Mouse (Mus musculus) cerebellum, adult 2 months (tissue): Measurements from ENCODE around the gene Atox1. TPM values are rescaled to one million over a fixed set of nuclear protein-coding genes. Genes with fewer than 3 reads are reported as not detected.

ENCODE experiments used
- DNase-seq, 2 experiments: peaks; one replicate each; pipeline ENCODE4 v3.0.0; 2021
- H3K27ac ChIP-seq: fragments of 200-500 bp; 2 replicates; pipeline ENCODE4 v1.5.1; 2012; ENCODE audit warnings: low read length, control low read depth, inconsistent platforms; ENCODE audit not compliant: insufficient read depth
- H3K27me3 ChIP-seq: fragments of 200-500 bp; 2 replicates; pipeline ENCODE4 v1.6.1; 2012; ENCODE audit warnings: inconsistent platforms, mild to moderate bottlenecking, low read length, moderate library complexity; ENCODE audit not compliant: control insufficient read depth, insufficient read depth
- H3K4me1 ChIP-seq: fragments of 200-500 bp; 2 replicates; pipeline ENCODE4 v1.6.1; 2011; ENCODE audit warnings: low read length; ENCODE audit not compliant: control insufficient read depth, insufficient read depth
- H3K4me3 ChIP-seq: fragments of 200-500 bp; replicated peaks from 2 replicates; pipeline ENCODE3; 2011; ENCODE audit warnings: mild to moderate bottlenecking, low read depth, low read length, control low read depth; ENCODE audit not compliant: insufficient read depth
- CTCF ChIP-seq: fragments of 200-500 bp; IDR thresholded peaks from 2 replicates; pipeline ENCODE4 v1.5.1; 2011; ENCODE audit warnings: low read depth, mild to moderate bottlenecking, control low read depth, low read length, moderate library complexity, borderline replicate concordance; ENCODE audit not compliant: insufficient read depth
- POLR2A ChIP-seq: fragments of 200-500 bp; IDR thresholded peaks from 2 replicates; pipeline ENCODE4 v1.6.1; 2011; ENCODE audit warnings: low read length, control low read depth, borderline replicate concordance; ENCODE audit not compliant: insufficient read depth
- WGBS: fragments of 180-500 bp; shearing (Covaris S2); methylation state at CpG from one replicate; pipeline ENCODE4 v1.1.7; 2018; 5-methylcytosine and 5-hydroxymethylcytosine counted together
- polyA plus RNA-seq: library from polyadenylated mRNA; depleted of rRNA; stranded (reverse); fragments of >200 nt; gene quantifications from 2 replicates; pipeline ENCODE4 v1.2.3, GENCODE M21; 2012

Gene Atox1
- polyA plus RNA-seq, 1 experiment: 218 TPM

GRCm38 (mm10) chr11:55410502-55410901, 50.5 kb downstream of the Atox1 start:
- Histone ChIP-seq H3K4me1 (no peaks in the 10 kb centered on the region; the same call in 1 of the 2 replicates), H3K27me3 (no peaks in the 10 kb centered on the region), H3K27ac (no peak overlapping the region), H3K4me3 (no peak overlapping the region)
- WGBS: 60% methylated on average over 3 of the region's 3 CpGs
- TF ChIP-seq POLR2A: no peak
- TF ChIP-seq CTCF: no peak
- no peak for DNase-seq

GRCm38 (mm10) chr11:55410005-55410404, 51.0 kb downstream of the Atox1 start:
- TF ChIP-seq CTCF: no peak
- TF ChIP-seq POLR2A: no peak
- WGBS: 93% methylated on average over 3 of the region's 3 CpGs
- Histone ChIP-seq H3K4me3 (no peak overlapping the region), H3K4me1 (no peaks in the 10 kb centered on the region; the same call in 1 of the 2 replicates), H3K27me3 (no peaks in the 10 kb centered on the region), H3K27ac (no peak overlapping the region)
- no peak for DNase-seq

- no peak overlapping the region for H3K4me3 ChIP-seq
- H3K27ac ChIP-seq: no peak overlapping the region
- 88% methylated on average over 4 of the region's 4 CpGs for WGBS
Observed at GRCm38 (mm10) chr11:55407133-55407532, 53.9 kb downstream of the Atox1 start.

GRCm38 (mm10) chr11:55405601-55406469, 55.2 kb downstream of the Atox1 start:
- no peak overlapping the region for H3K27ac ChIP-seq
- no peak for DNase-seq
- TF ChIP-seq POLR2A (no peak), CTCF (no peak)
- no peak overlapping the region for H3K4me3 ChIP-seq
- H3K4me1 ChIP-seq: no peaks in the 10 kb centered on the region; the same call in 1 of the 2 replicates
- no peaks in the 10 kb centered on the region for H3K27me3 ChIP-seq
- WGBS: 81% methylated on average over 8 of the region's 8 CpGs

More at GRCm38 (mm10) chr11:55407133-55407532, 53.9 kb downstream of the Atox1 start:
- no peaks in the 10 kb centered on the region for H3K27me3 ChIP-seq
- TF ChIP-seq POLR2A (no peak), CTCF (no peak)
- H3K4me1 ChIP-seq: no peaks in the 10 kb centered on the region; the same call in 1 of the 2 replicates
- DNase-seq: no peak

- no peak overlapping the region for H3K27ac ChIP-seq
- no peaks in the 10 kb centered on the region for H3K27me3 ChIP-seq
- 79% methylated on average over 9 of the region's 9 CpGs for WGBS
- H3K4me1 ChIP-seq: no peaks in the 10 kb centered on the region; the same call in 1 of the 2 replicates
- no peak for TF ChIP-seq CTCF
- no peak for TF ChIP-seq POLR2A
- H3K4me3 ChIP-seq: no peak overlapping the region
- DNase-seq: no peak
Observed at GRCm38 (mm10) chr11:55404659-55405457, 56.2 kb downstream of the Atox1 start.

GRCm38 (mm10) chr11:55400863-55401262, 60.2 kb downstream of the Atox1 start:
- TF ChIP-seq POLR2A (no peak), CTCF (no peak)
- DNase-seq: no peak
- Histone ChIP-seq H3K4me3 (no peak overlapping the region), H3K27me3 (no peaks in the 10 kb centered on the region), H3K27ac (no peak overlapping the region), H3K4me1 (no peaks in the 10 kb centered on the region)
- 96% methylated on average over 2 of the region's 2 CpGs for WGBS

- WGBS: 93% methylated on average over 8 of the region's 8 CpGs
- Histone ChIP-seq H3K4me3 (no peak overlapping the region), H3K27me3 (no peaks in the 10 kb centered on the region), H3K4me1 (no peaks in the 10 kb centered on the region), H3K27ac (no peak overlapping the region)
- no peak for DNase-seq
- TF ChIP-seq CTCF: no peak
- no peak for TF ChIP-seq POLR2A
Observed at GRCm38 (mm10) chr11:55398371-55398770, 62.7 kb downstream of the Atox1 start.
